ENCODE assay signal across 8 mouse cellular contexts in genomic region chr7:100911246-100911770, GRCm38 (mm10). TPM values are rescaled to one million over a fixed set of nuclear protein-coding genes. Genes with fewer than 3 reads are reported as not detected.
DNase-seq lines count a peak whose midpoint lies in the region; ATAC-seq and TF ChIP-seq lines count a peak whose summit lies in the region.

No protein-coding gene starts in this region.

- no peaks in the 10 kb centered on the region for H3K27me3 ChIP-seq in hindbrain, embryonic 10.5 days (ENCODE audit: insufficient read depth, poor library complexity, severe bottlenecking)
- no peaks in the 10 kb centered on the region for H3K27me3 ChIP-seq in hindbrain, embryonic 16.5 days (replicated peaks; ENCODE audit: control insufficient read depth, insufficient read depth, low read length)
- no peaks in the 10 kb centered on the region for H3K27me3 ChIP-seq in thymus, adult 2 months (ENCODE audit: control insufficient read depth, insufficient read depth, low read length)

- H3K4me3 ChIP-seq in hindbrain, embryonic 10.5 days = peak overlapping the region; percentile 18
- no peak overlapping the region for H3K4me3 ChIP-seq in hindbrain, embryonic 16.5 days (ENCODE audit: low read length)
- H3K4me3 ChIP-seq in embryonic fibroblast, embryonic 13.5 days (ENCODE audit: insufficient read depth, low read length) = no peak overlapping the region
- no peak overlapping the region for H3K4me3 ChIP-seq in thymus, adult 2 months (ENCODE audit: control insufficient read depth, insufficient read depth, low read length)

- H3K4me2 ChIP-seq in hindbrain, embryonic 16.5 days (ENCODE audit: low read length) = no peak overlapping the region

- peaks cover 48% of the 10 kb centered on the region for H3K36me3 ChIP-seq in hindbrain, embryonic 10.5 days
- H3K36me3 ChIP-seq in hindbrain, embryonic 16.5 days (ENCODE audit: control insufficient read depth, insufficient read depth, low read length) = no peaks in the 10 kb centered on the region
- H3K36me3 ChIP-seq in thymus, adult 2 months (ENCODE audit: control insufficient read depth, insufficient read depth, low read length) = no peaks in the 10 kb centered on the region

- peak overlapping the region; percentile 87 for H3K27ac ChIP-seq in hindbrain, embryonic 10.5 days
- no peak overlapping the region for H3K27ac ChIP-seq in hindbrain, embryonic 16.5 days (ENCODE audit: low read depth, low read length)
- peak overlapping the region; percentile 48 for H3K27ac ChIP-seq in embryonic fibroblast, embryonic 13.5 days (ENCODE audit: insufficient read depth, low read length)
- H3K27ac ChIP-seq in thymus, adult 2 months (ENCODE audit: control insufficient read depth, insufficient read depth, low read length) = no peak overlapping the region

- no peak for TF ChIP-seq CTCF in embryonic fibroblast, embryonic 13.5 days (IDR thresholded peaks at IDR 0.05; ENCODE audit: borderline replicate concordance, insufficient read depth, low read length)
- no peak for TF ChIP-seq CTCF in thymus, adult 2 months (IDR thresholded peaks at IDR 0.05; ENCODE audit: borderline replicate concordance, control insufficient read depth, extremely low read depth, insufficient read depth, low read length, poor library complexity)

- H3K4me1 ChIP-seq in hindbrain, embryonic 10.5 days (replicated peaks) = peaks cover 72% of the 10 kb centered on the region
- peaks cover 16% of the 10 kb centered on the region for H3K4me1 ChIP-seq in hindbrain, embryonic 16.5 days (ENCODE audit: control insufficient read depth, insufficient read depth, low read depth, low read length)
- H3K4me1 ChIP-seq in embryonic fibroblast, embryonic 13.5 days (ENCODE audit: control insufficient read depth, insufficient read depth, low read length) = peaks cover 27% of the 10 kb centered on the region
- no peaks in the 10 kb centered on the region for H3K4me1 ChIP-seq in thymus, adult 2 months (replicated peaks; ENCODE audit: control insufficient read depth, insufficient read depth, low read length)

- no peaks in the 10 kb centered on the region for H3K9me3 ChIP-seq in hindbrain, embryonic 10.5 days
- no peaks in the 10 kb centered on the region for H3K9me3 ChIP-seq in hindbrain, embryonic 16.5 days (ENCODE audit: control insufficient read depth, low read length)

- peak; percentile 86 for DNase-seq in hindbrain, embryonic 10.5 days (ENCODE audit: low spot score)
- peak; percentile 71 for DNase-seq in kidney, adult 9 months
- DNase-seq in lung, postnatal 36 days = peak; percentile 62
- DNase-seq in right cerebral cortex, adult 18-20 months = no peak
- no peak for DNase-seq in thymus, adult 2 months
- no peak for DNase-seq in gastrocnemius, adult 8-10 months (ENCODE audit: low spot score in 2 of 2)

- WGBS in hindbrain, embryonic 10.5 days = 1% methylated on average over 2 of the region's 2 CpGs
- 14% methylated on average over 2 of the region's 2 CpGs for WGBS in hindbrain, embryonic 16.5 days
- 94% methylated on average over 2 of the region's 2 CpGs for WGBS in thymus, adult 2 months

- TF ChIP-seq POLR2A in embryonic fibroblast, embryonic 13.5 days (IDR thresholded peaks at IDR 0.05; ENCODE audit: low read depth, low read length) = no peak
- no peak for TF ChIP-seq POLR2A in thymus, adult 2 months (IDR thresholded peaks at IDR 0.05; ENCODE audit: control insufficient read depth, extremely low read depth, insufficient read depth, low read length, poor library complexity)

- ATAC-seq in hindbrain, embryonic 16.5 days = no peak

- H3K9ac ChIP-seq in hindbrain, embryonic 16.5 days (ENCODE audit: low read depth, low read length) = no peak overlapping the region

RNA-seq across cellular contexts. Expression of gene Arhgef17, which starts 20.6 kb away (rescaled TPM):
- 6.7 and 8.2 TPM in 2 replicates for polyA plus RNA-seq in hindbrain, embryonic 10.5 days (2016; fragmentation: Nextera tagmentation; extraction: Ambion mirVana)
- polyA plus RNA-seq in hindbrain, embryonic 16.5 days (2015; fragmentation: Nextera tagmentation; extraction: Ambion mirVana) = 13.6 and 18.2 TPM in 2 replicates
- 43.1 and 54.8 TPM in 2 replicates for polyA plus RNA-seq in embryonic fibroblast, embryonic 13.5 days (2011; ENCODE audit: insufficient read length, low read depth, missing spikeins)
- 8.1 and 11.1 TPM in 2 replicates for polyA plus RNA-seq in thymus, adult 2 months (2012; rRNA removed)
- total RNA-seq in gastrocnemius, adult 8-10 months (2022) = 10 to 100 TPM; 33.5 to 44.3 (median 38.1) TPM

RNA-seq across cellular contexts. Expression of gene Relt, which starts 48.1 kb away (rescaled TPM):
- 3.6 and 4.8 TPM in 2 replicates for polyA plus RNA-seq in hindbrain, embryonic 10.5 days (2016; fragmentation: Nextera tagmentation; extraction: Ambion mirVana)
- 5.1 and 5.3 TPM in 2 replicates for polyA plus RNA-seq in hindbrain, embryonic 16.5 days (2015; fragmentation: Nextera tagmentation; extraction: Ambion mirVana)
- polyA plus RNA-seq in embryonic fibroblast, embryonic 13.5 days (2011; ENCODE audit: insufficient read length, low read depth, missing spikeins) = 4.6 and 7.4 TPM in 2 replicates
- 77.5 and 82.0 TPM in 2 replicates for polyA plus RNA-seq in thymus, adult 2 months (2012; rRNA removed)
- total RNA-seq in gastrocnemius, adult 8-10 months (2022) = 10 to 100 TPM; 10.5 to 22.2 (median 13.8) TPM

Comparison
In these comparisons a context has a peak if more than half of its experiments do, and no peak if none do; other contexts are left out.
1. H3K27ac ChIP-seq: peak in hindbrain, embryonic 10.5 days (single experiment) and embryonic fibroblast, embryonic 13.5 days (single experiment); none in hindbrain, embryonic 16.5 days (single experiment) and thymus, adult 2 months (single experiment).
2. DNase-seq: peak in hindbrain, embryonic 10.5 days (single experiment), kidney, adult 9 months (single experiment) and lung, postnatal 36 days (single experiment); none in right cerebral cortex, adult 18-20 months (single experiment), thymus, adult 2 months (single experiment) and gastrocnemius, adult 8-10 months (0 of 2).